Mouse (Mus musculus) ES-E14 (cell line): ENCODE measurements around the gene Rpl36al. TPM values are rescaled to one million over a fixed set of nuclear protein-coding genes. Genes with fewer than 3 reads are reported as not detected.
A peak's percentile ranks its signal among the peaks of the same experiment; 100 is the strongest.
"Not testable (repeated sequence)": the region's sequence is repeated elsewhere in the genome, so short reads cannot be mapped to it uniquely, and the experiment has no call there.

Source experiments
- DNase-seq: peaks from one replicate; pipeline ENCODE4 v3.0.0-alpha.2; 2013; ENCODE audit warnings: low read depth, low spot score
- H3K27ac ChIP-seq: 2 replicates; pipeline ENCODE4 v1.5.1; 2012; ENCODE audit warnings: low read depth, mild to moderate bottlenecking, low read length, moderate library complexity, mixed read lengths; ENCODE audit not compliant: poor library complexity, insufficient read depth, severe bottlenecking
- H3K36me3 ChIP-seq: 2 replicates; pipeline ENCODE4 v1.6.1; 2012; ENCODE audit warnings: mild to moderate bottlenecking, low read length, moderate library complexity, mixed read lengths; ENCODE audit not compliant: control insufficient read depth, poor library complexity, insufficient read depth, severe bottlenecking
- H3K4me1 ChIP-seq, 2 experiments: fragments of 150-350 bp in 1 of 2; sonication (generic) in 1 of 2; 2 replicates each; pipeline ENCODE4 v1.6.1; 2012; ENCODE audit warnings: low read length in 2 of 2, mild to moderate bottlenecking in 1 of 2, mixed read lengths in 1 of 2; ENCODE audit not compliant: control insufficient read depth in 2 of 2, insufficient read depth in 2 of 2, poor library complexity in 1 of 2
- H3K4me3 ChIP-seq, 2 experiments: fragments of 150-350 bp in 1 of 2; sonication (generic) in 1 of 2; 2 replicates each; pipeline ENCODE4 v1.5.1; 2012; ENCODE audit warnings: low read length in 2 of 2, low read depth in 1 of 2, mild to moderate bottlenecking in 1 of 2, mixed read lengths in 1 of 2; ENCODE audit not compliant: insufficient read depth in 1 of 2, poor library complexity in 1 of 2, severe bottlenecking in 1 of 2
- H3K9ac ChIP-seq: 2 replicates; pipeline ENCODE4 v1.6.1; 2012; ENCODE audit warnings: low read depth, mild to moderate bottlenecking, low read length, mixed read lengths; ENCODE audit not compliant: poor library complexity, insufficient read depth, severe bottlenecking
- H3K9me3 ChIP-seq: fragments of 150-350 bp; sonication (generic); 2 replicates; pipeline ENCODE4 v1.6.1; 2012; ENCODE audit warnings: low read depth, mild to moderate bottlenecking, low read length; ENCODE audit not compliant: control insufficient read depth, insufficient read depth
- CHD2 ChIP-seq: IDR thresholded peaks from 2 replicates; pipeline ENCODE4 v1.6.1; 2014; ENCODE audit warnings: mild to moderate bottlenecking, low read depth, low read length, inconsistent platforms
- HCFC1 ChIP-seq: IDR thresholded peaks from 2 replicates; pipeline ENCODE4 v1.6.1; 2012; ENCODE audit warnings: low read length, inconsistent platforms, borderline replicate concordance; ENCODE audit not compliant: insufficient read depth
- MAFK ChIP-seq: IDR thresholded peaks from 2 replicates; pipeline ENCODE4 v1.6.1; 2014; ENCODE audit warnings: mild to moderate bottlenecking, low read depth, low read length, inconsistent platforms; ENCODE audit not compliant: insufficient read depth
- ZC3H11A ChIP-seq: IDR thresholded peaks from 2 replicates; pipeline ENCODE4 v1.6.1; 2012; ENCODE audit warnings: low read depth, mild to moderate bottlenecking, inconsistent platforms, low read length, borderline replicate concordance
- ZNF384 ChIP-seq: IDR thresholded peaks from 2 replicates; pipeline ENCODE4 v1.6.1; 2012; ENCODE audit warnings: low read depth, low read length, inconsistent platforms
- in situ Hi-C, 2 experiments: fragments of 600-800 bp; cut with MboI; formaldehyde crosslinking; loops; one replicate each; pipeline ENCODE4 v1.15.1; 2025; ENCODE audit warnings: low sequenced_read_pairs in 2 of 2, inconsistent platforms in 1 of 2; ENCODE audit not compliant: unreplicated experiment in 2 of 2
- total RNA-seq: library from RNA; depleted of rRNA; stranded (reverse); fragments of 300-350 nt; gene quantifications from 2 replicates; pipeline ENCODE4 v1.2.3, GENCODE M21; 2012

Gene Rpl36al
- total RNA-seq, 1 experiment: 1,086 TPM

GRCm38 (mm10) chr12:69168461-69169106, 15.3 kb downstream of the Rpl36al start, which contains the start of gene Lrr1:
Gene Lrr1 (plus strand): TSS chr12:69168814.
- H3K27ac ChIP-seq: peak within 1 kb of the TSS; percentile 50; the same call in 1 of the 2 replicates

DNA sequence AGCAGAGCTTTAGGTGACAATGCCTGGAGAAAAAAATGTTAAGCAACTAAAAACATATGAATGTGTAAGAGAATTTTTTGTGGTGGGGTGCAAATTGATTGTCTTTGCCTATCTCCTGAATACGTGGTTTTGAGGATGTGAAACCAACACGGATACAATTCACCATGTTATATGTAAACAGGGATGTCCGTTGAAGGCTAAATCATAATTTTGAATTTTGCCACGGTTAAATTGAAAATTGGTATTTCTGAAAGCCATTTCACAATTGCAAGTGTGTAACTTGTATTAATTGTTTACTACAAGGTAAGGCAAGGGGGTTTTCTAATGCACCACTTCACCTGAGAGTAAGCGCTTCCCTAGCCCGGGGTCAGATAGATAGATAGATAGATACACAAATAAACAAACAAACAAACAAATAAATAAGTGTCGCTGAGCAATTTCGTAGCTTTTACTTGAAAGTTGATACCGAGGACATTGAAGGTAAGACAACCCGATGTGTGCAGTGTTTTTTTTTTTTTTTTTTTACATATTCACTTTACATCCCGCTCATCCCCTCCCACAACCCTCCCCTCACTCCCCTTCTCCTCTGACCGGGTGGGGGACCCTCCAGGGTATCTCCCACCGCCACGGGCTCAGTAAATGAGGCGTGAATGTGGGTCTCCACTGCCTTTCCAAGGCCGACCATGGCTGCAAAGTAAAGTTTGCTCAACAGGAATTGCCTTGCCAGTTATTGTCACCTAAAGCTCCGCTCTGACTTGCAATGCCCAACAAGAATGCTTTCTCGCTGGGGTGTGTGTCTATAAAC, 16.0 kb downstream of the Rpl36al start:
- H3K4me3 ChIP-seq: peak overlapping the region; percentile 61 to 97
- DNase-seq: no peak
- in situ Hi-C loops: no loop called here
- TF ChIP-seq MAFK (no peak), HCFC1 (no peak), ZC3H11A (no peak), ZNF384 (no peak), CHD2 (no peak)
- H3K36me3 ChIP-seq: no peaks in the 10 kb centered on the region; the same call in 1 of the 2 replicates
- H3K4me1 ChIP-seq: peaks cover 0 to 4% of the 10 kb centered on the region in 2 experiments
- H3K27ac ChIP-seq: no peak overlapping the region
- peak overlapping the region; percentile 57 for H3K9ac ChIP-seq
- no peaks in the 10 kb centered on the region for H3K9me3 ChIP-seq

More at GRCm38 (mm10) chr12:69168461-69169106, 15.3 kb downstream of the Rpl36al start, which contains the start of gene Lrr1:
- DNase-seq: no peak
- Histone ChIP-seq H3K9ac (peak within 1 kb of the TSS; percentile 87), H3K9me3 (no peaks in the 10 kb centered on the region), H3K36me3 (no peaks in the 10 kb centered on the region; the same call in 1 of the 2 replicates), H3K4me1 (peaks cover 0 to 3% of the 10 kb centered on the region in 2 experiments), H3K4me3 (peak within 1 kb of the TSS; percentile 61 to 97)
- in situ Hi-C loops: no loop called here
- TF ChIP-seq MAFK (no peak), CHD2 (no peak), HCFC1 (no peak), ZC3H11A (no peak), ZNF384 (no peak)

GRCm38 (mm10) chr12:69166861-69167581, 16.9 kb downstream of the Rpl36al start:
- H3K9me3 ChIP-seq, H3K4me1 ChIP-seq, H3K36me3 ChIP-seq, H3K4me3 ChIP-seq, in situ Hi-C loops, H3K9ac ChIP-seq, H3K27ac ChIP-seq, DNase-seq: not testable (repeated sequence)

GRCm38 (mm10) chr12:69164904-69165303, 19.0 kb downstream of the Rpl36al start:
- Histone ChIP-seq H3K4me3 (no peak overlapping the region), H3K9me3 (no peaks in the 10 kb centered on the region), H3K27ac (no peak overlapping the region), H3K4me1 (peaks cover 0 to 4% of the 10 kb centered on the region in 2 experiments), H3K9ac (no peak overlapping the region), H3K36me3 (no peaks in the 10 kb centered on the region)
- in situ Hi-C loops: no loop called here
- no peak for TF ChIP-seq ZNF384
- TF ChIP-seq MAFK: no peak
- no peak for TF ChIP-seq CHD2
- TF ChIP-seq HCFC1: no peak
- no peak for TF ChIP-seq ZC3H11A
- DNase-seq: no peak

- DNase-seq, H3K9ac ChIP-seq, H3K4me3 ChIP-seq, in situ Hi-C loops, H3K9me3 ChIP-seq, H3K4me1 ChIP-seq, H3K36me3 ChIP-seq, H3K27ac ChIP-seq: not testable (repeated sequence)
Measured at GRCm38 (mm10) chr12:69163586-69163985, 20.3 kb downstream of the Rpl36al start.

- H3K27ac ChIP-seq, H3K4me3 ChIP-seq, in situ Hi-C loops, DNase-seq, H3K9me3 ChIP-seq, H3K4me1 ChIP-seq, H3K9ac ChIP-seq: not testable (repeated sequence)
- H3K36me3 ChIP-seq: peaks cover 14% of the 10 kb centered on the region
Measured at GRCm38 (mm10) chr12:69160677-69161076, 23.2 kb downstream of the Rpl36al start.
